Comparison of ENCODE assay signal across 8 mouse cellular contexts in genomic region chr10:9575605-9576004, GRCm38 (mm10).
DNase-seq lines count a peak whose midpoint lies in the region; ATAC-seq and TF ChIP-seq lines count a peak whose summit lies in the region.

No protein-coding gene starts in this region.

- intact Hi-C loops in left cerebral cortex, postnatal 36 days (cut with DNase I): loop anchor here (5.0 kb wide), 1 partner anchor 102 kb away; the partner anchor contains the start of gene Samd5

- TF ChIP-seq CTCF in hindbrain, postnatal 0 days (IDR thresholded peaks at IDR 0.05; ENCODE audit: low read depth): peak; percentile 64

- ATAC-seq in forebrain, embryonic 15.5 days (replicated peaks): peak; percentile 60; the same call in 1 of the 2 replicates
- peak; percentile 32; the same call in 1 of the 2 replicates for ATAC-seq in hindbrain, postnatal 0 days
- peak; percentile 32; the same call in 1 of the 2 replicates for ATAC-seq in neural tube, embryonic 14.5 days (ENCODE audit: low read depth)

- H3K9me3 ChIP-seq in forebrain, embryonic 15.5 days: no peaks in the 10 kb centered on the region
- H3K9me3 ChIP-seq in hindbrain, postnatal 0 days (ENCODE audit: low read length): no peaks in the 10 kb centered on the region
- no peaks in the 10 kb centered on the region for H3K9me3 ChIP-seq in neural tube, embryonic 14.5 days (ENCODE audit: control insufficient read depth, low read length)

- H3K36me3 ChIP-seq in forebrain, embryonic 15.5 days: no peaks in the 10 kb centered on the region
- H3K36me3 ChIP-seq in hindbrain, postnatal 0 days (ENCODE audit: insufficient read depth, low read length): no peaks in the 10 kb centered on the region
- H3K36me3 ChIP-seq in neural tube, embryonic 14.5 days (ENCODE audit: control insufficient read depth, insufficient read depth, low read length): no peaks in the 10 kb centered on the region

- peaks cover 4% of the 10 kb centered on the region; the same call in 1 of the 2 replicates for H3K27me3 ChIP-seq in forebrain, embryonic 15.5 days
- no peaks in the 10 kb centered on the region for H3K27me3 ChIP-seq in hindbrain, postnatal 0 days (ENCODE audit: insufficient read depth, low read length)
- H3K27me3 ChIP-seq in neural tube, embryonic 14.5 days (ENCODE audit: control insufficient read depth, insufficient read depth, low read length): no peaks in the 10 kb centered on the region

- H3K4me3 ChIP-seq in forebrain, embryonic 15.5 days: no peak overlapping the region
- H3K4me3 ChIP-seq in hindbrain, postnatal 0 days (ENCODE audit: low read length): no peak overlapping the region
- H3K4me3 ChIP-seq in neural tube, embryonic 14.5 days (ENCODE audit: low read depth, low read length): no peak overlapping the region

- WGBS in forebrain, embryonic 15.5 days: 30% methylated on average over 4 of the region's 4 CpGs
- 34% methylated on average over 4 of the region's 4 CpGs for WGBS in hindbrain, postnatal 0 days
- WGBS in neural tube, embryonic 14.5 days: 30% methylated on average over 4 of the region's 4 CpGs

- H3K4me1 ChIP-seq in forebrain, embryonic 15.5 days: no peaks in the 10 kb centered on the region
- H3K4me1 ChIP-seq in hindbrain, postnatal 0 days (ENCODE audit: insufficient read depth, low read length): no peaks in the 10 kb centered on the region
- no peaks in the 10 kb centered on the region for H3K4me1 ChIP-seq in neural tube, embryonic 14.5 days (ENCODE audit: control insufficient read depth, insufficient read depth, low read length)

- H3K4me2 ChIP-seq in forebrain, embryonic 15.5 days (replicated peaks): no peak overlapping the region
- H3K4me2 ChIP-seq in hindbrain, postnatal 0 days (ENCODE audit: low read depth, low read length): no peak overlapping the region
- H3K4me2 ChIP-seq in neural tube, embryonic 14.5 days (ENCODE audit: low read depth, low read length): no peak overlapping the region

- no peak overlapping the region for H3K27ac ChIP-seq in forebrain, embryonic 15.5 days (replicated peaks)
- no peak overlapping the region for H3K27ac ChIP-seq in hindbrain, postnatal 0 days
- H3K27ac ChIP-seq in neural tube, embryonic 14.5 days (ENCODE audit: low read depth, low read length): no peak overlapping the region

- peak; percentile 35 for DNase-seq in ovary, adult 18-20 months (ENCODE audit: low spot score)
- no peak for DNase-seq in ovary, postnatal 10 days (ENCODE audit: low spot score)
- peak; percentile 17 for DNase-seq in c-Kit-positive CD71-positive TER-119-negative erythroid progenitor cells, embryonic 14.5 days (ENCODE audit: low read depth)
- DNase-seq in hindbrain, postnatal 0 days (ENCODE audit: low spot score): peak; percentile 30
- DNase-seq in left cerebral cortex, postnatal 36 days (ENCODE audit: low spot score in 2 of 2): peak; percentile 23 to 34
- peak; percentile 37 to 38 for DNase-seq in thymus, postnatal 36 days

- H3K9ac ChIP-seq in forebrain, embryonic 15.5 days (replicated peaks): no peak overlapping the region
- H3K9ac ChIP-seq in hindbrain, postnatal 0 days (replicated peaks; ENCODE audit: low read length): no peak overlapping the region
- H3K9ac ChIP-seq in neural tube, embryonic 14.5 days (replicated peaks; ENCODE audit: low read depth, low read length): no peak overlapping the region
